Mouse (Mus musculus) olfactory bulb, adult 2 months (tissue): ENCODE data around the gene Ccnk.

Experiments
- CTCF ChIP-seq: fragments of 200-500 bp; IDR thresholded peaks from 2 replicates; pipeline ENCODE4 v1.5.1; 2012; ENCODE audit warnings: low read depth, mild to moderate bottlenecking, low read length, moderate library complexity; ENCODE audit not compliant: insufficient read depth
- POLR2A ChIP-seq: fragments of 200-500 bp; IDR thresholded peaks from 2 replicates; pipeline ENCODE4 v1.6.1; 2012; ENCODE audit warnings: mild to moderate bottlenecking, low read depth, low read length, moderate library complexity; ENCODE audit not compliant: insufficient read depth

DNA sequence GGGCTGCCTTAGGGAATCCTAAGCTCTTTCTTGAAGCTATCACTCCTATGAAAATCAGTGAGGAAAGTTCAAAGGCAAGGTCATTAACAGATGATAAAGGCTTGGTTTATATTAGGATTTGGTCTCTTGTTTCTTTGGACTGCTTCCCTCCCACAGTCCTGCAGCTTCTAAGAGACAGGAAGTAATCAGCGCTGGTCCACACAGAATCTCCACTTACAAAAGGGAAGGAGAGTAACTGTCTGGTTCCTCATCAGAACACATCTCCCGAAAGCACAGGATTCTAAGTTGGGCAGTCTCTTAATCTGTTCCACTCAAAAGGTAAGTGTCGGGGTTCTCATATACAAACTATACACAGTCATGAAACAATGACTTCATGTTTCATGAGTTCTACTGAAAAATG lies 10.5 kb upstream of the Ccnk start:
- TF ChIP-seq POLR2A, result no peak
- TF ChIP-seq CTCF, result no peak
